Mouse (Mus musculus) small intestine, adult 2 months (tissue): Measurements from ENCODE around the gene Kremen2.

Experiments
- CTCF ChIP-seq: fragments of 200-500 bp; IDR thresholded peaks from 2 replicates; pipeline ENCODE4 v1.5.1; 2012; ENCODE audit warnings: low read depth, mild to moderate bottlenecking, control low read depth, inconsistent platforms, low read length, moderate library complexity, mixed read lengths; ENCODE audit not compliant: insufficient replicate concordance, insufficient read length; ENCODE audit errors: extremely low read depth
- POLR2A ChIP-seq: fragments of 200-500 bp; IDR thresholded peaks from 2 replicates; pipeline ENCODE4 v1.6.1; 2012; ENCODE audit warnings: low read depth, mild to moderate bottlenecking, control low read depth, inconsistent platforms, low read length, moderate library complexity

- TF ChIP-seq POLR2A (no peak), CTCF (no peak)
Observed at GRCm38 (mm10) chr17:23745301-23746251, at the start of gene Kremen2.
